Mouse (Mus musculus): ENCODE data around the gene Fchsd2.
A peak's percentile ranks its signal among the peaks of the same experiment; 100 is the strongest.

Fchsd2 gene

DNA sequence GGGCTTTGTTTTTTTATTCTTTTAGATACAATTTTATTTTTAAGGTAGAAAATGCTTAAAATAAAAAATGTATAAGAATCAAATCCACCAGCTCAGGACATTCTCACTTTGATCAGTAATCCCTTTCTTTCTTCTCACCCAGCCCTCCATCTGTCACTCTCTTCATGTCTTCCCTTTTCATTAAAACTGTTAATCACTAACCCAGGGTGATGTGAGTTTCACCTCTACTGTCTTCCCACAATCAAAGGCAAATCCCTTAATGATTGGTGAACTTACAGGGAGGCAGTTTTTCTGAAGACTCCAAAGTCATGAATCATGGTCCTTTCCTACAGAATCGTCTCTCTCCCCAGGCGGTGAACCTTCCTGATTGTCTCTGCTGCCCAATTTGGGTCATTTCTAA, 124.1 kb downstream of the Fchsd2 start:
- DNase-seq: no peak

DNA sequence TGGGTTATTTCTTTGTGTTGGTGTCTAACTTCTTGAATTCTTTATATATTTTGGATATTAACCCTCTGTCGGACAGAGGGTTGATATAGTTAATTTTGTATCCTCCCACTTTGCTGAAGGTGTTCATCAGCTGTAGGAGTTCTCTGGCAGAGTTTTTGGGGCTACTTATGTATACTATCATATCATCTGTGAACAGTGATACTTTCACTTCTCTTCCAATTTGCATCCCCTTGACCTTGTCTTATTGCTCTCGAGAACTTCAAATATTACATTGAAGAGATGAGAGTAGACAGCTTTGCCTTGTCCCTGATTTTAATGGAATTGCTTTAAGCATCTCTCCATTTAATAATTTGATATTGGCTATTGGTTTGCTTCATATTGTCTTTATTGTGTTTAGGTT, 130.8 kb downstream of the Fchsd2 start:
- DNase-seq: no peak

DNA sequence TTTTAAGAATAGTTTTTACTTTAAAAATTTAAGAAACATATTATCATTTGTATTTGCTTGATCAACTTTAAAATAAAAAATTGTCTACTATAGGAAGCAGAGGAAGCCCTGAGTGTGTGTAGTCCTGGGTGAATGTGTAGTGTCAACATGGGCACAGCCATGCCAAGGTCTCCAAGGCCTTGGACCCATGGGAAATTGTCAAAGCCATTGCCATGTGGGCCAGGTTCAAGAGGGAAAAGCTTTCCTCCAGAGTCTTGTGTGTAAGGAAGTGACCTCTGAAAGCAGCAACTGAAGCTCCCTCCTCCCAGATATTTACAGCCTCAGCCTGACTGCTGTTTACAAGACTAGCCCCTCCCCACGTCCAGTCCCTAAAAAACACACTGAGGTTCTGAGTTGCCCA, 136.7 kb downstream of the Fchsd2 start:
- DNase-seq: no peak

DNA sequence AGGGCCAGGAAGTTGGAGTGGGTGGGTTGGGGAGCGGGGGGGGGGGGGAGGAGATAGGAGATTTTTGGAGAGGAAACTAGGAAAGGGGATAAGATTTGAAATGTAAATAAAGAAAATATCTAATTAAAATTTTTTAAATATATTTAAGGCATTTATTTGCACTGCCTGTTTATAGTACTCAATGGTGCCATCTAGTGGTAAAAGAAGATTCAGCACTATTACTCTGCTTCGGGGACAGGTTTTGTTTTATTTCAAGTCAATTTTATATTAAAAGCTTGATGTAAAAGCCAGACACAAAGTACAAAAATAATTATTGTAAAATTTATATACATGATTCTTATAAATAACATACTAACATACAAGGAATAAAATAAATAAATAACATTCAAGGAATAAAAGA, 138.8 kb downstream of the Fchsd2 start:
- DNase-seq: peak; percentile 17

DNA sequence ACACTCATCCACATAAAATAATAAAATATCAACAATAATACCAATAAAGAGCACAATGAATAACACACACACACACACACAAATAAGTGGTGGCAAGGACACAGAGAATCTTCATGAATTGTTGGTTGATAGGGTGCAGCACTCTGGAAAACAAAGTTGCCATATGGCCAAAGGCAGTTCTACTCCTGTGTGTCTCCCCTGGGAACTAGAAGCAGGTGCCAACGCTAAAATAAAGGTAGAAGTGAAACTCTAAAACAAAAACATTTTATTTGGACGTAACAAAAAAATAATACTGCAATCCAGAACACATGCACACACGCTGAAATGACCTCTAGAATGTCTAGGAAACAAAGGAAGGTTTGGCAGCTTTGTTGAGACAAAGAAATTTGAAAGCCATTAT, 140.1 kb downstream of the Fchsd2 start:
- no peak for DNase-seq

DNA sequence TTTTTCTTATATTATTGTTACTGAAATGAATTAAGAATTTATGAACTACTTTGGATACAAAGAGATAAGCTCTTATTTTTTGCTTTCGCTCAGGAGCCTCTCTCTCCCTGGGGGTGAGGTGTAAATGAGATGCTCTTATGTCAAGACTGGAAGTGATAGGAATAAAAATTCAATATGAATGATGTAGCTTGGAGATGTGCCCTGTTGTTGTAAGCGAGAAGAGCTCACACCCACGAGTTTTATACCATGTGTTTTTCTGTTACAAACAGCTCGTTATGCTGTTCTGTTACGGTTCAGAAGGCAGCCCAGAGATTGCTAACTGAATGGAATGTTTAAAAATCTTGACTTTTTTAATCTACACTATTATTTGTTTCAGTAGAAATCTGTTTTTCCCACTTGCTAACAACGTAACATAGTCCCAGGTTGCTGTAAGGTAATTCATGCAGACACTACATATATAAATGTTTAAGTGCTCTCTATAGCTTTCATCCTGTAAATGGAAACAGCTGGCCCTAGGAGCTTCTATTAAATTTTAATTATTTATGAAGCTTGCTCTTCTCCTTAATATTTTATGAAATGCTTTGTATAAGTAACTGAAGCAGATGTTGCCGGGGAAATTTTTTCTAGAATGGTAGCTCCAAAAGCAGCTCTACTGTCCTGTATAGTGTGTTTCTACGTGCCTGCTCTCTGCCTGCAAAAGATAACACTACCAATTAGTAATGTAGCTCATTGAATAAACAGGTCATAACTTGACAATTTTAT, 144.2 kb downstream of the Fchsd2 start:
- no peak for DNase-seq

DNA sequence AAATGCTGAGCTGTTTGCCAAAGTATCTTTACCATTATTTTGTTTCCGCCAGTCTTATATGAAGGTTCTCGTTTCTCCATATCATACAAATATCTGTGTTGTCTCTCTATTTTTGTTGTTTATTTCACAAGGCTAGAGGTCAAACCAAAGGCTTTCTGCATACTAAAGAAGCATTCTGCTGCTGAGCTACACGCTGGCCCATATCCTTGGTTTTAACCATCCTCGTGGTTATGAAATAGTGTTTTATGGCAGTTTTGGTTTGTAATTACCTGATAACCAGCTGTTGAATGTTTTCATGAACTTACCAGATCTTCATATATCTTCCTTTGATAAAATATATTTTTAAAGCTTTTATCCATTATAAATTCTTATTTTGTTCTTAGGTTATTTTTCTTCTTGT, 156.1 kb downstream of the Fchsd2 start:
- no peak for DNase-seq

DNA sequence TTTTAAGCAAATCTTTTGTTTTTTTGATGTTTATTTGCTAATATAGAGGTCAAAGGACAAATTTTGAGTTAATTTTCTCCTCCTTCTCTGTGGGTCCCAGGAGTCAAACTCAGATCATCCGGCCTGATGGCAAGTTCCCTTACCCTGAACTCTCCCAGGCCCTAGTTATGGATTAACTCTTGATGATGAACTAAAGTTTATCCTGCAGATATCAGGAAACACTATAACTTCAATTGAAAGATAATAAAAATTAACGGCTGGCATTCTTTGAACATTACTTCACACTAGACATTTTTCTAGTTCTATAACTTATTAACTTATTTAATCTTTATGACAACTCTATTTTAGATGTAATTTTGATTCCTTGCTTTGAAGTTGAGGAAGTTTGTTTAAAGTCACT, 156.5 kb downstream of the Fchsd2 start:
- no peak for DNase-seq

DNA sequence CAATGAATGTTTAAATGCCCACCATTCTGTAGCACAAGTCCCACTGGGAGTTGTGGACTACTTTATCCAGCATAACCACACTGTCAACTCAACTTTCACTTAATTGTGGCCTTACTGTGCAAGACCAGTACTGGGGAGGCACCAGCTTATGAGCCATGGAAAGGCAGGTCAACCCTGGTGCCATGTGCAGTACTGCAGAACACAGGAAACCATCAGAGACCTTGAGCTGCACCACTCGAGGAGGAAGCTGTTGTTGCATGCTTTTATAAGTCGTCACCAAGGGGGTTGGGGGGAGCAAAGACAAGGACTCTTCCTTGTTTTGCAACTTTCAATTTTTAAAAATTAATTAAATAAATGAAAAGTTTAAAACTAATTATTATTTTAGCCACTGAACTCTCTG, 160.4 kb downstream of the Fchsd2 start:
- DNase-seq: no peak

DNA sequence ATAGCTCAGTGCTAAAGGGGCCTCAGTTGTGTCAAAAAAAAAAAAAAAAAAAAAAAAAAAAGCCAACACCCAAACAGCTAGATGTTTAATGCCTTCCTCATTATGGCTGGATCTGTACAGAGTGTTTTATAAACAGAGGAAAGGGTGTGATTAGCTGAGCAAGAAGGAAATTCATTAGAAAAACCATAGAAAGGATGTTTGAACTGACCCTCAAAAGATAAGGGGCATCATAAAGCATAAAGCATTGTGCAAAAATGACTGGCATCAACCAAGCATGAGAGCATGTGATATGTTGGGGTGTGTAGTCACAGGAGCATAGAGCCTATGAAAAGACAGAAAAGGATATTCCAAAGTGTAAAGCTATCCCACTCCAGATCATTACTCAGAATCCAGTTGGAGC, 165.8 kb downstream of the Fchsd2 start:
- DNase-seq: no peak

DNA sequence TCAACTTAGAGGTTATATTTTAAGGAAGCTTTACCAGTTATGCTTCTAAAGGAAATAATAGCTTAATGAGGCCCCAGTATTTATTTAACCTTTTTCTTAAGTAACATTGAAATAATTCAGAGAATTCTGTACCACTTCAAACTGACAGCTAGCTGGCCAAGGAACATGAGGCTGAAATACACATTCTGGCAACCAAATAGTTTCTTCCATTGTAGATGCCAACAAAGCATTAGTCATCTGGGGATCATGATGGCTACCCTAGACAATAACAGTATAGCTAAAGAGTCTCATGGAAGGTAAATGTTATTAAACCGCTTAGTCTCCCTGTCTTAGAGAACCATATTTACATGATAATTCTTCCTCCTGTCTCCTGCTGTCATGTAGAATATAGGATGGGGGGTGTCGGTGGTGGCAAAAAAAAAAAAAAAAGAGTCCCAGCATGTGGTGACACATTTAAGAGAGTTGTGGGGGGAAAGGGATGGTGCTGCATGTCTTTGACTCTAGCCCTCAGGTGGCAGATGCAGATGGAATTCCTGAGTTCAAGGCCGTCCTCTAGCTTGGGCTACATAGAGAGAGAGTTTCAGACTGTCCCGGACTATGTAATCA, 169.4 kb downstream of the Fchsd2 start:
- DNase-seq: no peak

DNA sequence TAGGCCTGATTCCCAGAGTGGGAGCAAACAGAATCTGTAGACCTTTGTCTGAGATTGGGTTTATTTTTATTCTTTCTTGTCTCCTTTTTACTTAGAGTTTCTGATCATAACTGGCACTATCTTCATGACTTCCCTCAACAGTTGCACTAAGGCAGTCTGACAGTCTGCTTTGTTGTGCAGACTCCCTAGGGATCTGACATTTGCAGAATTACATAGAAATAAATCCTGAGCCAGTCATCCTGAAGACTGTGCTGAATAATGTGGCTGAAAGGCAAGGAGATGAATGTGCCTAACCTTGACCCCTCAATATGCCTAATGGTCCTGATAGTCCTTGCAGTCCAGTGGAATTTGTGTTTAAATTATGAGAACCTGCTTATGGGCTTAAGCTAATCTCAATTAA, 170.8 kb downstream of the Fchsd2 start:
- DNase-seq: no peak

DNA sequence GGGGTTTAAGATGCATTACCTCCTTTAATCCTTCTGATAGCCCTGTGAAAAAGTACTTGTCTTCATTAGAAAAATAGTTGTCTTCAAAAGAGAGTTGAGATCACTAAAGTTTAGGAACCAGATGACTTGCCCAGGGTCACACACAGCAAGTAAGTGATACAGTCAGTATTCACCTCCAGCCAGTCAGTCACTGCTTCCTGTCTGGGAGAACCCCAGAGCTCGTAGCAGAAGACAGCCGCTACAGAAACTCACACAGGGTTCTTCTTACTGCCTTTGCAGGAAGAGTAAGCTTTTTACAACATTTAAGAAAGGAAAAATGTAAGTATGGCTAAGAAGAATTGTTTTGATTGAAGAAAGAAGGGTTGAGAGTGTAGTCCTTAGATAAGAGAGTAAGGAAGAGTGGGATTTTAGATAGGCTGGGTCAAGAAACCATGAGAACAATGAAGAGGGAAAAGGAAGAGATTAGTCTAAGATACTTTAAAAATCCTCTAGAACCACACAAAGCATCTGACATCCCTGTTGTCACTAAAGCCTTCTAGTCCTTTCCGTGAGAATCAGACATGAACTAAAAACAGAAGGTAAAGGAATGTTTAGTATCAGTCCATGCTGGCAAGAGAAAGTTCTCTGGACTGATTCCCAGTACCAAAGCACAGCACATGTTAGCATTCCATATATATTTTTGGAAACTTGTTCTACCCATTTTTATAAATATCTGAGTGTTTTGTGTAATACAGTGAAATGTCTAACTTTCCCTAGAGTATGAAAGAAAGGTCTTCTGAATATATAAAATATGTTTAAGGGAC, 175.0 kb downstream of the Fchsd2 start:
- DNase-seq: no peak

DNA sequence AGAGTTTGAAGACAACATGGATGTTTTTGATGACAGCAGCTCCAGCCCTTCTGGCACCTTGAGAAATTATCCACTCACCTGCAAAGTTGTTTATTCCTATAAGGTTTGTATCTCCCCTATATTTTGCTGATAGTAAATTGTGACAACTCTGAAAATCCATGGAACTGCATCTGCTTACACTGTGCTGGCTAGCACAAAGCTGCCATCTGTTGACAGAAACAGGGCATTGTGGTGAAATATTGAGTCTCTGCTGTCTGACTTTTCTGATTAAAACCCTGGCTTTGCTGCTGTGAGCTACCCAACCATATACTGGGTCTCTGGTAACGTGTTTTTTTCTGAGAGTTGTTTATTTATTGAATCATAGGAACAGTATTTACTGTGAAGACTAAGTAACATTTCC, 178.9 kb downstream of the Fchsd2 start:
- no peak for DNase-seq

DNA sequence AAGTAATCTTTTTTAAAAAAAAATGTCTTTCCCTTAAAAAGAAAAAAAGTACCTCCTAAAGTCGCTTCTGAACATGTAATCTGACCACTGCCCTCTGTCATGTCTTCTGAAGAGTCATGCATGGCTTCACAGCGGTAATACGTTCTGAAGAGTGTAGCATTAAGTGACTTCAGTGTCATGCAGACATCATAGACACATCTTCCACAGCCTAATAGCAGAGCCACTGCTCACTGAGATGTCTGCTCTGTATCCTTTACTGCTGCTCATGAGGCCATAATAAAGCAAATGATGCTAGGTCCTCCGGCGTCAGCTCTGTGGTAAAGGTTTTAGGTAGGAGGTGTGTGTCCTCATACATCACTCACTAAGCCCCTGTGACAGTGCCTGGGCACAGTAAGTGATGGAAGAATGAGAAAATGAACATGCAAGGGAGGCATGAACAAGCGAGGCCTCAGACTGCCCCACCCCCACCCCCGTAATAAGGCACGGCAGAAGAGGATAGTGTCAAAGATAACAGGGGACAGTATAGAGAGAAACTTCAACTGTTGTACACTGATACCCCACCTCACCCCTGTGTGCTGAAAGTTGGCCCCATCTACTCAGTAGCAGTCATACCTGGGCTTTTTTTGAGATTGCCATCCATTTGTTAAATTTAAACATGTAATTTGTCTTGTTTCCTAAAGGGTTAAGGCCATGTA, 179.9 kb downstream of the Fchsd2 start:
- no peak for DNase-seq

DNA sequence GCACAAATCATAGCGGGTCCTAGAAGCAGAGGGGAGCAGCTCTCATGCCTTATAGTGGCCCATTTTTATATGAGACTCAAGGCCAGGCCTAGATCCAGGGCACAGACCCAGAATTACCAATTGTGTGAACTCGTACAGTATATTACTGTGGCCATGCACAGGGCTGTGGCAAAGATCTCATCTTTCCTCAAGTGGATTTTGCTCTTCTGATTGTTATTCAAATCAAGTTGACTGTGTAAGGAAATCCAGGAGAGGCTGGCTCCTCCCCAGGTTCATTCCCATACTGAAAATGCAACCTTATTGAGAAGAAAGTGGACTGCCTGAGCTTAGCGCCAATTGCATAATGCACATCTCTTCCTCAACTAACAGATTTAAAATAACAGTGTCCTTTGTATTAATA, 190.1 kb downstream of the Fchsd2 start:
- no peak for DNase-seq

DNA sequence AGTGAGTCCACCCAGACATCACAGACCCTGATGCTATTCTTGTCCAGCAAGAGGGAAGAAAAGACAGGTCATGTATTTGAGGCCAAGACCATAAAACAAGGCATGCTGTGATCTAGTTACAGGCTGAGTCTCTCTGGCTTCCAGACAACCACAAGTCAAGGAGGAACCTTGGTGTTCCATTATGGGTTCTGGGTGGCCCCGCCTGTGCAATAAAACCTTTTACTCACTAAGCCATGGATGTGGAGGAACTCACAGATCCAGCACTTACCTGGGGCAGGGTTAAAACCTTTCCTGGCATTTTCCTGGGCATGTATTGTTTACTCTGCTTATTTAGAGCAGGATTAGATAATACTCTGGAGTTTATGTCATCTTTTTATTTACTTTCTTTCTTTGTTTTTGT, 191.8 kb downstream of the Fchsd2 start:
- no peak for DNase-seq

DNA sequence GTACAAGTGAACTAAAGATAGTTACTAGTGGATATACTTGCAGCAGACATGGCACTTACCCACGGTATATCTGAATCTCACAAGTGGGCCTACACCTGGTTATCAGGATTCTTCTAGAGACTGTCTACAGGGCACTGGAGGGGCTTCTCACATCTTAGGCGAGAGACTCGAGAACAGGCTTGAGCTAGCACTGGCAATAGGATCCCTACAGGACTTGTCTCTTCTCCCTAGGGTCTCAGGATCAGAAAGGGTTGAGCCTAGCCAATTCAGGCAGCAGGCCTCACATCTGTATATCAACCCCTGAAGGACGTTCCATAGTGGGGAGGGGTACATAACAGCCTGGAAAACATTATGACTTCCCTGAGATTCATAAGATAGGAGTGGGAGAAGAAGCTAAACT, 194.2 kb downstream of the Fchsd2 start:
- DNase-seq: no peak

DNA sequence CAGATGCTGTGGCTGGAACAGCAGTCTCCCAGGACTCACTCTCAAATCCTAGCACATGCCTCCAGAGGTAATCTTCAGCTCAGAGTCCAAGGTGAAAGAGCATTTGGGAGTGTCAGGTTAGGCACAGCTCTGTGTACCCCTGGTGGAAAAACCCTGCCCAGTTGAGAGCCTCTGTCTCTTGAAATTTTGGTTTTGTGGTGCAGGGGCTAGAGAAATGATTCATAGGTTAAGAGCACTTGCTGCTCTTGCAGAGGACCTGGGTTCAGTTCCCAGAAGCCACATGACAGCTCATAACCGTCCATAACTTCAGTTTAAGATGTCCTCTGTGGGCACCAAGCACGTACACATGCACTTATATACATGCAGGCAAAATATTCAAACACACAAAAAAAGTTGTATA, 195.2 kb downstream of the Fchsd2 start:
- DNase-seq: no peak

DNA sequence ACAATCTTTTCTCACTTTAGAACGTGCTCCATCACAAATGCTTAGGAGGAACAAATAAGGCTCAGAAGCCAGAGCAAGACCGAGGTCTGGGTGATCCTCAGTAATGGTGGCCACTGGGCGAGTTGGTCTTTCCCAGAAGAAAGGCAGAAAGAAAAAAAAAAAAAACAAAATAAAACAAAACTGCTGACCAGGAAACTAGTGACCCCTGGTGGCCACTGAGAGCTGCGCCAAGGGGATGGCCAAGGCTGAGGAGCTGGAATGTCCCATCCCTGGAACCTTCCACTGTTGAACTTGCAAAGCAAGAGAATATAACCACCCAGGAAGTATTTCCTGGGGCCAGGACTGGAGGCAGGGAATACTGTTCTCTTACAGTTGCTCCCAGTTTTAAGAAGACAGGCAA, 195.8 kb downstream of the Fchsd2 start:
- DNase-seq: peak; percentile 42

DNA sequence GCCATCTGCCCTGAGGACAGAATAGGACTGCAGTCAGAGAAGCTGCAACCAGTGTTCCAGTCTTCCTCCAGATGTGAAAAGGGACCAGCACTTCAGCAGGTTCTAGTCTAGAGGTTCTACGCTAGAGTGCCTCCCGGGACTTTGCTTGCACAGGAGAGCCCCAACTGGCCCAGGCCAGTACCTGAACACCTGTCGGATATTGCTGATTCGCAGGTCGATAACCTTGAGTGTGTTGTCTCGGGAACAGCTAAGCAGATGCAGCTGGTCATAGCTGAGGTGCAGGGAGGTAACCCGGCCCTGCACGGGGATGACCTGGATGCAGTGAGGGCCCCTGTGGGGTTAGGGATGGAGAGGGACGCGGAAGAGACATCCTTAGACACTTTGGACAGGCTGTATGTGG, 197.7 kb downstream of the Fchsd2 start:
- no peak for DNase-seq

DNA sequence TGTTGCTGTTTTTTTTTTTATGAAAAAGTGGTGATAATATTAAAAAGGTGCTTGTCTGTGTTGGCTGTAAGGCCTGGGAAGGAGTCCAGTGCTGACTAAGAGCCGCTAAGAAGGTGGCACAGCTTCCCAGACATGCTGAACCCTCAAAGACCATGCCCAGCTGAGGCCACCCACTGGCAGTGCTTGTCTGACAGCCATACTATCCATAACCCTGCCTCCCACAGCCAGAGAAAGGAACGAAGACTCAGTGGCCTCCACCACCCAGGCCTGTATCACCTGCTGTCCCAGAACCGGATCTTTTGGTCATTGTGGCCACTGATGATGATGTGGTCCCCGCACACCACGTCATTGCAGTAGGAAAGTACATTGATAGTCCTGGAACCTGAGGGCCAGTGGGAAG, 198.5 kb downstream of the Fchsd2 start:
- DNase-seq: no peak

DNA sequence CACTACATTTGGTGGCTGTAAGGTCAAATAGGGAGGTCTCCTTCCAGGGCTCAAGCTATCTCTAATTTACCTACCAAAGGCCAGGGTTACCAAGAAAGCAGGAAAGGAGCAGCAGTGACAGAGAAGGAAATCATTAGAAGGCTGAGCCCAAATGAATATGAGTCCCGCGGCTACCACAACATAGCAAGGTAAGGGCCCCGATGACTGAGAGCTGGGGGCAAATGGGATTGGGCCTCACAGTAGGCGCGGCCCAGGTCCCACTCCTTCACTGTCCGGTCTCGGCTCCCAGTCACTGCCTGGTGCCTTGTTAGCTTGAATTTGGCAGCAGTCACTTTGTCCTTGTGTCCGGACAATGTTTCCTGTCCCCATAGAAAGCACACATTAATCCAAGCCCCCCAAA, 199.0 kb downstream of the Fchsd2 start:
- DNase-seq: no peak

DNA sequence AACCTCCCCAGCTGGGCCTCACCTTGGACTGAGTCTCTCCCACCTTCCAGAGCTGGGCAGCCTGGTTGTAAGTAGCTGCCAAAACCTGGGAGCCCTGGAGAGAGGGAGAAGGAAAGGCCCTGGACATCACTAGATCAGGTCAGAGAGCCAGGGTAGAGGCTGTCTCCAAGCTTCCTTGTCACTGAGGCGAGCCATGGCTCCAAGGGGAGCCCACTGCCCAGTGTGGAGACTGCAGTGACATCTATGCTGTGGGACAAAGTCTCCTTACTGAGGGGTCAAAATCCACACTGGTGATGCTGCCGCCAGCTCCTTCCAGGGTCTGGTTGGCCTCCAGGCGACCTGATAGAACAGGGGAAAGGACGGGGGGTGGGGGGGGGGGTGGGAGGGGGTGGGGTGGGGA, 199.4 kb downstream of the Fchsd2 start:
- DNase-seq: no peak

Measured in thymus, postnatal 14 days (tissue).